Mouse (Mus musculus) heart, postnatal 0 days (tissue): ENCODE measurements around the gene Tubb2b.

ENCODE experiments used
- CTCF ChIP-seq: IDR thresholded peaks from 2 replicates; pipeline ENCODE4 v1.5.1; 2016; ENCODE audit warnings: antibody characterized with exemption, control low read depth, low read depth
- EP300 ChIP-seq: IDR thresholded peaks from 2 replicates; pipeline ENCODE4 v1.6.1; 2016; ENCODE audit warnings: antibody characterized with exemption, low read depth

GRCm38 (mm10) chr13:34078500-34079280, 51.6 kb downstream of the Tubb2b start:
- TF ChIP-seq CTCF (no peak), EP300 (no peak)
